Mouse (Mus musculus) G1E-ER4 (cell line): ENCODE measurements around the gene Snx18. TPM values are rescaled to one million over a fixed set of nuclear protein-coding genes. Genes with fewer than 3 reads are reported as not detected.

ENCODE experiments used
- GATA1 ChIP-seq: IDR thresholded peaks from one replicate; pipeline ENCODE4 v1.8.0; 2012; ENCODE audit warnings: low read length, inconsistent platforms
- polyA plus RNA-seq: library from polyadenylated mRNA; stranded (reverse); fragments of >175 nt; gene quantifications from 2 replicates; pipeline ENCODE4 v1.2.3, GENCODE M21; 2012

The Snx18 gene
- polyA plus RNA-seq, 1 experiment: not detected

DNA sequence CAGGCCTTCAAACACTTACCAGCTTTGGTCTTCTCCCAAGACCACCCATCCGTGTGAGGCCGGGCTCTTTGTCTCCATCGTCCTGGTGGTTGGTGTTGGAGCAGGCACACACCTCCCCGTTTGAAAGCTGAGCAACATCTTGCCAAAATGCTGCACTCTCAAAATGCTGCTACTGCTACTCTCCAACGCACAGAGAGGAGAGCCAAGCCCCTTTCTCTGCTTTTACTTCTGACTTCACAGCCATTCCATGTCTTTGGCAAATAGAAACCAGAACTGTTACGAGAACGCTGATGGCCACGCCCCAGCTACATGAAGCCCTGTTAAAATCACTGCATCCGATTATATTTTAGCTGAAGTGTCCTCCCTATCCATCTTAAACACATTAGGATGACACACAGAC is 58.7 kb downstream of the Snx18 start:
- no peak for TF ChIP-seq GATA1

DNA sequence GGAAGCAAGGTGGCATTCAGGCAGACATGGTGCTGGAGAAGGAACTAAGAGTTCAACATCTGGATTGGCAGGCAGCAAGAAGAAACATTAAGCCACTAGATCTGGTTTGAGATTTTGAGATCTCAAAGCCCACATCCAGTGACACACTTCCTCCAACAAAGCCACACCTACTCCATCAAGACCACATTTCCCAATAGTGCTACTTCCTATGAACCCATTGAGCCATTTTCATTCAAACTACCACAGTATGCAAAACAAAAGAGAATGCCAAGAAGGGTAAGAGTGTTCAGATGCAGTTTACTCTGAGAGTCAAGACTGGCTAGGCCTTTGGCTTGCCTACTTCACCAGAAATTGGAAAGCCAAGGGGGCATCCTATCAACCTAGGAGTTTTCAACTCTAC is 61.8 kb downstream of the Snx18 start:
- no peak for TF ChIP-seq GATA1

DNA sequence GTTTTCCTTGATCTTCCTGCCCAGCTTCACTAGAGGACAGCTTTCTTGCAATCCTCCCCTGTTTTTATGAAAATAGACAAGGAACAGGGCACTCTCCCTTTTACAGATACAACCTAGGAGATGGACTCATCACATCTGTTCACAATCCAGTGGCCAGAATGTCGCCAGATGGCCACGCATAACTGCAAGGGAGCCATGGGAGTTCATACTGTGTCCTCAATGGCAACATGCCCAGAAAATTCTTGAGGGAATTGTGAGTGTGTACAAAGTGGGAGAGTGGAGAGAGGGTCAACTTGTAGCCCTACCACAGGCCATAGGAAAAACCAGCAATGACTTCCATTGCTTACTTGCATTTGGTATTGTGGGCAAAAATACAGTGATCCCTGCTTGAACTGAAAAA is 63.1 kb downstream of the Snx18 start:
- TF ChIP-seq GATA1: no peak

DNA sequence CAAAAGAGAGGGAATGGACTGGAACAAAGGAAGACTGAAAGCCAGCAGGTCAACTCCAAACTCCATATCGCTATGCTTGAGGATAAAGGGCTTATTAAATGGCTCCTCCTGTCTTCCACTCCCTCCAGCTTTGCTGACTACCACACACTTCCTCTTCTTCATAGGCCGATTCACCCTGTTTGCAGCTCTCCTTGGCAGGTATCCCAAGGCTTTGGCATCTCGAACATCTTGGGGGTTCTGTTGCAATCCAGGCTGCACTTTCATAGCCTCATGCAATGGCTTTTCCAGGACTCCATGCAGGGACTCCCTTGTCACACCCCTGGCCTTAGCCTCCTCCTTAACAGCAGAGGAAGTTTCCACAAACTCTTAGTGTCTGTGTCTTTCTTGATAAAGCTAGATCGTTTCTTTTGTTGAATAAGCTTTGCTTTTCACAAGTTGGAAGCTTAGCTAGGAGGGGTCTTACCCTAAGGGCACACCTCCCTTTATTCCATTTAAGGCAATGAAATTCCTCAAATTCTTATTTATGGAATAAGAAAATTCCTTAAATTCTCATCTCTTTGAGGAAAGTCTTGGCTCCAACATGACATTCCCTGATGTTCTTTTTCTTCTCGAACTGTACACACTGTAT is 64.6 kb downstream of the Snx18 start:
- no peak for TF ChIP-seq GATA1

DNA sequence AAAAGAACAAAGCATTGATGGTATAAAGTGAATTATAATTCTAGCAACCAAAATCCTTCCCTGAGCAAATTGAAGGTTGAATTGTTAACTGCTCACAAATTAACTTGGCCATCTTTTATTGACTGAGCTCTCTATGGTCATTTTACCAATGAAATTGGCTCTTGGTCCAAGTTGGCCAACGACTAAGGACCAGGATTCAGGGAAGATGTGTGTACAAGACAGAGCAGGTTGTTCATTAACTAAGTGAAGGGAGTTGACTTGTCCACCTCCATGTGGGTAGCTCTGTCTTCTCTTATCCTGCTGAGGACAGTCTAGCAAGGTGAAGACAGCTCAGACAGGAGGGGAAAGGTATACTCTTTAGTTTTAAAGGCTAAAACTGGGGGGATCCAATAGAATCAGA is 66.0 kb downstream of the Snx18 start:
- no peak for TF ChIP-seq GATA1

DNA sequence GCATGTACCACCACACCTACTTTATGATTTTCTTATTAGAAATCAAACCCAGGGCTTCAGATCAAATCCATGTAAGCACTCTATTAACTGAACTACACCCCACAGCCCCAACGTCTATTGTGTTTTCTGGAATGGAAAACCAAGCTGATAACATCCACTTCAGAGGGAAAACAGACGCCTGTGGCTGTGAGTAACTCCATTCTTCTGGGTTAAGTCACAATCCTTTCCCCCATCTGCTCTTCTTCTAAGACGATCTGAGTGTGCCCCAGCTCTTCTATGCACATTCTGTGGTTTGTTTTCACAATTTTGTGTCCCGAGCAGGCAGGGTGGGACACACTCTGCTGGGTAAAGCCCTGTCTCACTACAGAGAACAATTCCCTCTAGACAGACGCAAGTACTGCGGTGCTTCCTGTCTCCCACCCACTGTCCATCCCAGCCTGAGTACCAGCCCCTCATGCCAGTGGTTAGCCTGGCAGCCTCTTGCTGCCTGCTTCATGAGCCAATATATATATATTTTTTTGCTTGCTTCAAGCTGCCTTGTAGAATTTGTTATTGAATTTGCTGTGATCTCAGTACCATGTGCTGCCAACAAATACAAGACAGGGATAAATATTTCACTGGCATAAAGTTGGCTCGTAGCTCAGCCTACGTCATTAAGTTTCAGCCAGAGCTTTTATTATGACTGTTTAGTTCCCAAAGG is 67.3 kb downstream of the Snx18 start:
- TF ChIP-seq GATA1: no peak

DNA sequence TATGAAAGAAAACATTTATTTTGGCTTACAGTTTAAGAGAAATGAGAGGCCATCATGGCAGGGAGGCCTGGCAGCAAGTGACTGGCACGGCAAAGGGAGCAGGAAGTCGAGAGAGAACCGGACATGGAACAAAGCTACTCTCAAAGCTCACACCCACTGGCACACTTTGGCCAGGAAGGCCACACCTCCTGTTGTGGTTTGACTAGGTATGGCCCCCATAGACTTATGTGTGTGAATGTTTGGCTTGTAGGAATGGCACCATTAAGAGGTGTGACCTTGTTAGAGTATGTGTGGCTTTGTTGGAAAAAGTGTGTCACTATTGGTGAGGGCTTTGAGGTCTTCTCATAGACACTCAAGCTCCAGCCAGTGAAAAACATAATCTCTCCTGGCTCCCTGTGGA is 69.3 kb downstream of the Snx18 start:
- no peak for TF ChIP-seq GATA1

DNA sequence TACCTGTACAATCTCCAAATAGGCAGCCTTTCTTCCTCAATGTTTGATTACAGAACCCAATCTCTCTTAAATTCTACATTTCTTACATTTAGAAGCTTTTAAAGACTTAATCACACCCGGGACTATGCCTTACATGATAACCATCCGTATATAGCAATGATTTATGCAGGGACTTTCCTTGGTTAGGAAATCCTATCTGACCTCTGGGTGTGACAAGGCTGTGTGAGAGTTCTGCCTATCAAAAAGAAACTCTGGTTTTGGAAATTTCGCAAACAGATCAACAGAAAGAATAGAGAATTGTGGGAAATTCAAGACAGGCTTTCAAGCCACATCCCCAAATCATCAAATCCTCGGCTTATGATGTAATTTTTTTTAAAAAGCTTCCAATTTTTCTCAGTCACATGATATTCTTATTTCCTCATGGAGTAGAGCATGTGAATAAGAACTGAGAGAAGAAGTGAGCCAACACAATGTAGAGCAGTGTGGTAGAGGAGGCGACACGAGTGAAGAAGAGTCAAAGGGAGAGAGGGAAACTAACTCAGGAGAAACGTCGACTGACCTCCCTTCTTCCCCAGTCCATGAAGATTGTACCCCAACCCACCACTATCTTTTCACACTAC is 70.4 kb downstream of the Snx18 start:
- TF ChIP-seq GATA1: no peak

DNA sequence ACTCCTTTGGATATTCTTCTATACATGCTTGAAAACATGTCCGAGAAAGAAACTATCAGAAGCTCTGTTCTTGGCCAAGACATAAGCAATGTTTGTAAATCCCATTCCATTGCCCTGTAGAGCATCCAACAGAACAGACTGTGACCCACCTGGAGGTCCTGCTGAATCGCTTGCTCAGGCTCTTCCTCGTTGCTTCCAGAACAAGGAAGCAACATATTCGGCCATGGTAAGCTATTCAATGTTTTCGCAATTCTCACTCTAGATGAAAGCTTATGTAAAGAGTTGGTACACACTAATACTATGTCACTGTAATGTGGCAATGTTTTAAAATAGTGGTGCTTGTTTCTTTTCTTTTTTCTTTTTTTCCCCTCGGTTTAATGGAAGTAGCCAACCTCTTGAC is 76.0 kb downstream of the Snx18 start:
- TF ChIP-seq GATA1: no peak

Other genes starting within 250 kb of the Snx18 start
- not detected in 2 replicates for gene Hspb3, start 45.1 kb upstream of the Snx18 start, polyA plus RNA-seq
- 2.3 and 2.8 TPM in 2 replicates for gene Arl15, start 175.9 kb upstream of the Snx18 start, polyA plus RNA-seq